ENCODE assay signal across 9 mouse cellular contexts in genomic region chr3:107953328-107953755, GRCm38 (mm10). TPM values are rescaled to one million over a fixed set of nuclear protein-coding genes. Genes with fewer than 3 reads are reported as not detected.
DNase-seq lines count a peak whose midpoint lies in the region; ATAC-seq and TF ChIP-seq lines count a peak whose summit lies in the region.
"Had no signal": no experiment of that assay in that cellular context is flagged by ENCODE, and none has a peak within 500 bp of the region (broad histone marks: within the 10 kb centered on the region; RNA-seq: fewer than 3 reads in every experiment).

No protein-coding gene starts in this region.

- no peaks in the 10 kb centered on the region for H3K36me3 ChIP-seq in MEL (ENCODE audit: control insufficient read depth in 1 of 2, insufficient read depth in 2 of 2, low read length in 2 of 2)

- H3K27me3 ChIP-seq in MEL (ENCODE audit: control insufficient read depth in 1 of 2, insufficient read depth in 2 of 2, low read length in 2 of 2) = peaks cover 2 to 6% of the 10 kb centered on the region in 2 experiments

- no peak overlapping the region for H3K27ac ChIP-seq in MEL (ENCODE audit: control insufficient read depth, low read depth, low read length)
- H3K27ac ChIP-seq in layer of hippocampus, adult 2 months = peak overlapping the region; percentile 46; the same call in 1 of the 2 replicates

- H3K4me3 ChIP-seq in MEL (ENCODE audit: control insufficient read depth in 1 of 2, insufficient read depth in 1 of 2, low read depth in 2 of 2, low read length in 2 of 2) = no peak overlapping the region
- H3K4me3 ChIP-seq in layer of hippocampus, adult 2 months = no peak overlapping the region

- peak; percentile 66 for DNase-seq in MEL (ENCODE audit: low read depth, low spot score)
- DNase-seq in adrenal gland, postnatal 4 days (ENCODE audit: low spot score in 2 of 2) = peak; percentile 55 to 66
- DNase-seq in fibroblast of lung, adult 2 months (ENCODE audit: low read depth) = peak; percentile 30
- DNase-seq in heart, postnatal 36 days = peak; percentile 82 to 84
- DNase-seq in layer of hippocampus, adult 2 months (ENCODE audit: low spot score in 2 of 2) = peak; percentile 48 to 76
- peak; percentile 83 for DNase-seq in lung, postnatal 14 days
- DNase-seq in retina, postnatal 1 day = peak; percentile 69

- no peaks in the 10 kb centered on the region for H3K4me1 ChIP-seq in MEL (ENCODE audit: control insufficient read depth in 1 of 2, insufficient read depth in 2 of 2, low read length in 2 of 2)

- H3K9me3 ChIP-seq in MEL (replicated peaks; ENCODE audit: insufficient read depth, low read length) = no peaks in the 10 kb centered on the region

- no peaks in the 10 kb centered on the region for H3K79me2 ChIP-seq in MEL (ENCODE audit: control insufficient read depth, insufficient read depth, low read length, poor library complexity)

- TF ChIP-seq CTCF in MEL (IDR thresholded peaks at IDR 0.05 in 2 of 3, conservative IDR thresholded peaks at IDR 0.05 in 1 of 3; ENCODE audit: control insufficient read depth in 1 of 3, insufficient read depth in 1 of 3, low read depth in 2 of 3, low read length in 3 of 3, poor library complexity in 1 of 3, severe bottlenecking in 1 of 3) = peak; percentile 75 to 93 (median 79)
- TF ChIP-seq CTCF in layer of hippocampus, adult 2 months (conservative IDR thresholded peaks at IDR 0.05) = peak; percentile 90

- TF ChIP-seq EP300 in MEL (IDR thresholded peaks at IDR 0.05; ENCODE audit: low read depth in 1 of 2, low read length in 2 of 2) = no peak

- ATAC-seq in erythroblast, adult 5-6 weeks (replicated peaks; ENCODE audit: low FRiP score, poor library complexity, severe bottlenecking) = no peak

- intact Hi-C loops in heart, postnatal 36 days (cut with DNase I) = loop anchor here (1.0 kb wide), 2 partner anchors 65 to 108 kb away; no protein-coding TSS in a partner anchor

- TF ChIP-seq POLR2A in MEL (IDR thresholded peaks at IDR 0.05; ENCODE audit: control insufficient read depth in 1 of 2, insufficient read depth in 1 of 2, low read depth in 1 of 2, low read length in 2 of 2, poor library complexity in 1 of 2) = no peak

- H3K9ac ChIP-seq in MEL (ENCODE audit: control insufficient read depth, low read depth, low read length, poor library complexity, severe bottlenecking) = no peak overlapping the region

- peak; percentile 59 for TF ChIP-seq RAD21 in MEL (IDR thresholded peaks at IDR 0.05; ENCODE audit: low read depth, low read length)

TF ChIP-seq in MEL, 35 proteins besides CTCF, POLR2A, EP300 and RAD21:
- TF ChIP-seq RCOR1 (IDR thresholded peaks at IDR 0.05; ENCODE audit: low read depth, low read length) (no peak), ZC3H11A (IDR thresholded peaks at IDR 0.05; ENCODE audit: low read depth, low read length) (peak; percentile 45), SMC3 (IDR thresholded peaks at IDR 0.05; ENCODE audit: low read depth, low read length) (peak; percentile 52)

RNA-seq across cellular contexts. Expression of gene Gstm6, which starts 9.8 kb away (rescaled TPM):
- not detected in 2 replicates for total RNA-seq in MEL (2012; rRNA removed)
- under 1 TPM in 1 of 2 experiments, not detected in 1; 0.13 TPM for polyA plus RNA-seq in MEL (2012; ENCODE audit: insufficient read depth in 1 of 2, insufficient read length in 2 of 2, low read depth in 1 of 2, low replicate concordance in 2 of 2, missing spikeins in 1 of 2)
- total RNA-seq in adrenal gland, postnatal 4 days (2021) = 10 to 100 TPM in 1 of 2 experiments, 1 to 10 TPM in 1; 9.0 to 11.0 TPM
- 1 to 10 TPM; 3.0 to 3.3 TPM for total RNA-seq in heart, postnatal 36 days (2021)
- 10 to 100 TPM; 16.6 to 19.5 TPM for total RNA-seq in layer of hippocampus, adult 2 months (2021)
- total RNA-seq in erythroblast, adult 5-6 weeks (2015; ENCODE audit: low replicate concordance) = not detected in 2 replicates
- not detected in 2 replicates for total RNA-seq in erythroblast, adult 5-6 weeks (2017; ENCODE audit: low replicate concordance)

RNA-seq across cellular contexts. Expression of gene Gstm3, which starts 15.7 kb away (rescaled TPM):
- total RNA-seq in MEL (2012; rRNA removed) = not detected in 2 replicates
- polyA plus RNA-seq in MEL (2012; ENCODE audit: insufficient read depth in 1 of 2, insufficient read length in 2 of 2, low read depth in 1 of 2, low replicate concordance in 2 of 2, missing spikeins in 1 of 2) = under 1 TPM in 1 of 2 experiments, not detected in 1; 0.06 TPM
- under 1 TPM in 1 of 2 experiments, not detected in 1; 0.31 TPM for total RNA-seq in adrenal gland, postnatal 4 days (2021)
- not detected for total RNA-seq in heart, postnatal 36 days (2021)
- not detected for total RNA-seq in layer of hippocampus, adult 2 months (2021)
- not detected in 2 replicates for total RNA-seq in erythroblast, adult 5-6 weeks (2015; ENCODE audit: low replicate concordance)
- not detected in 2 replicates for total RNA-seq in erythroblast, adult 5-6 weeks (2017; ENCODE audit: low replicate concordance)
- total RNA-seq: left cerebral cortex, adult 18-20 months had no signal

RNA-seq across cellular contexts. Expression of gene Gstm7, which starts 21.7 kb away (rescaled TPM):
- total RNA-seq in MEL (2012; rRNA removed) = 0.10 TPM in 1 of 2 replicates, not detected in the other
- under 1 TPM in 1 of 2 experiments, not detected in 1; 0.24 TPM for polyA plus RNA-seq in MEL (2012; ENCODE audit: insufficient read depth in 1 of 2, insufficient read length in 2 of 2, low read depth in 1 of 2, low replicate concordance in 2 of 2, missing spikeins in 1 of 2)
- total RNA-seq in adrenal gland, postnatal 4 days (2021) = 10 to 100 TPM; 68.4 to 78.5 TPM
- total RNA-seq in heart, postnatal 36 days (2021) = 10 to 100 TPM; 71.7 to 74.3 TPM
- 100 to 1,000 TPM; 173 to 177 TPM for total RNA-seq in layer of hippocampus, adult 2 months (2021)
- total RNA-seq in erythroblast, adult 5-6 weeks (2015; ENCODE audit: low replicate concordance) = not detected in 2 replicates
- 1.8 TPM in 1 of 2 replicates, not detected in the other for total RNA-seq in erythroblast, adult 5-6 weeks (2017; ENCODE audit: low replicate concordance)

RNA-seq across cellular contexts. Expression of gene Gstm2, which starts 32.9 kb away (rescaled TPM):
- not detected in 2 replicates for total RNA-seq in MEL (2012; rRNA removed)
- polyA plus RNA-seq in MEL (2012; ENCODE audit: insufficient read depth in 1 of 2, insufficient read length in 2 of 2, low read depth in 1 of 2, low replicate concordance in 2 of 2, missing spikeins in 1 of 2) = not detected
- total RNA-seq in adrenal gland, postnatal 4 days (2021) = 100 to 1,000 TPM; 134 to 153 TPM
- total RNA-seq in heart, postnatal 36 days (2021) = 100 to 1,000 TPM; 161 to 186 TPM
- 1 to 10 TPM; 2.3 to 3.6 TPM for total RNA-seq in layer of hippocampus, adult 2 months (2021)
- total RNA-seq in erythroblast, adult 5-6 weeks (2015; ENCODE audit: low replicate concordance) = 1.3 TPM in 1 of 2 replicates, not detected in the other
- 0.60 and 2.1 TPM in 2 replicates for total RNA-seq in erythroblast, adult 5-6 weeks (2017; ENCODE audit: low replicate concordance)

RNA-seq across cellular contexts. Expression of gene Gstm5, which starts 57.7 kb away (rescaled TPM):
- total RNA-seq in MEL (2012; rRNA removed) = 115 and 134 TPM in 2 replicates
- 100 to 1,000 TPM in 1 of 2 experiments, not detected in 1; 164 TPM for polyA plus RNA-seq in MEL (2012; ENCODE audit: insufficient read depth in 1 of 2, insufficient read length in 2 of 2, low read depth in 1 of 2, low replicate concordance in 2 of 2, missing spikeins in 1 of 2)
- 10 to 100 TPM; 39.7 to 41.1 TPM for total RNA-seq in adrenal gland, postnatal 4 days (2021)
- total RNA-seq in heart, postnatal 36 days (2021) = 10 to 100 TPM; 50.5 to 51.2 TPM
- total RNA-seq in layer of hippocampus, adult 2 months (2021) = 100 to 1,000 TPM; 282 to 304 TPM
- 17.9 and 33.9 TPM in 2 replicates for total RNA-seq in erythroblast, adult 5-6 weeks (2015; ENCODE audit: low replicate concordance)
- 8.2 and 22.6 TPM in 2 replicates for total RNA-seq in erythroblast, adult 5-6 weeks (2017; ENCODE audit: low replicate concordance)

Comparison
In these comparisons a context has a peak if more than half of its experiments do, and no peak if none do; other contexts are left out.
1. DNase-seq: peak in every context shown above with its lines; median percentile 83 in heart, postnatal 36 days; 83 in lung, postnatal 14 days; 69 in retina, postnatal 1 day; 66 in MEL; 62 in layer of hippocampus, adult 2 months; 60 in adrenal gland, postnatal 4 days; 30 in fibroblast of lung, adult 2 months.
2. RNA of gene Gstm7, which starts 21.7 kb away (total RNA-seq): 173 to 177 TPM in layer of hippocampus, adult 2 months, 68.4 to 78.5 TPM in adrenal gland, postnatal 4 days and 71.7 to 74.3 TPM in heart, postnatal 36 days; 1.8 TPM in erythroblast, adult 5-6 weeks and 0.10 TPM in MEL; every median in the first group is over 10 times any median in the second.